Mouse (Mus musculus): ENCODE measurements around the gene Fgd6.
A peak's percentile ranks its signal among the peaks of the same experiment; 100 is the strongest.

Gene Fgd6

GRCm38 (mm10) chr10:94090032-94090431 lies 54.2 kb downstream of the Fgd6 start:
- DNase-seq (ENCODE audit: extremely low read depth, insufficient read length, low spot score), result no peak

- no peak for DNase-seq (ENCODE audit: extremely low read depth, insufficient read length, low spot score)
Measured at GRCm38 (mm10) chr10:94093534-94093933, 57.7 kb downstream of the Fgd6 start.

GRCm38 (mm10) chr10:94095743-94096465 lies 60.1 kb downstream of the Fgd6 start:
- DNase-seq (ENCODE audit: extremely low read depth, insufficient read length, low spot score), result no peak

DNA sequence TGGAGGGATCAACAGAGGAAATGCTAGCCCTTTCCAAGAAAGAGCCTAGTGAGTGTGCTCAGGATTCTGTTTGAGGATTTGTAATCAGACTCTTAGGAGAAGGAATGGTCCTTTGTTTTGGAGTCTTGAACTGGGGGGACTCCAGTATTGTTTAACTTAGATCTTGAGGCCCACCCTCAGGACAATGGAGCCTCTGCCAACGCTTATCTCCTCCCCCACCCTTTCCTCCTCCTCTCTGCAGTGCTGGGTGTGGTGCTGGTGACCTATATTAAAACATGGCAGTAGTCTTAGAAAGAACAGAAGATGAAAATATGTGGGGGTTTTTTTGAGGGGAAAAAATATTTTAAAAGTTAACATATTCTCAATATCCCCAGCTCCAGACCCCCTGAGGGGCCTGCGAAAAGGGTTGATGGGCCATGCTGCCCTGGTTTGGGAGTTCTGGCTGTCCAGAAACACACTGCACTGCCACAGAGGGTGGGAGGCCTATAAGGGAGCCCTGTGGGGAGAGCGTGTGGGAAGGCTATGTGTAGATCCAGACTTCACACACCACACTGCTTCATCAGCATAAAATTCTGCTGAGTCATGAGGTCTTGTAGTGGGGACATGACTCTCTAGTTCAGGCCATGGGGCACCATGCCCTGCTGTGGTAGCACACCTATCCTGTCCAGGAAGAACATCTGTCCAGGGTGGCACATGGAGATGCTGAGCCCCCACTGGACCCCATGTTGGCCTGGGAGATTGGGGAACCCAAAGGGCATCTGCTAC lies 61.5 kb downstream of the Fgd6 start:
- DNase-seq (ENCODE audit: extremely low read depth, insufficient read length, low spot score), result no peak

DNA sequence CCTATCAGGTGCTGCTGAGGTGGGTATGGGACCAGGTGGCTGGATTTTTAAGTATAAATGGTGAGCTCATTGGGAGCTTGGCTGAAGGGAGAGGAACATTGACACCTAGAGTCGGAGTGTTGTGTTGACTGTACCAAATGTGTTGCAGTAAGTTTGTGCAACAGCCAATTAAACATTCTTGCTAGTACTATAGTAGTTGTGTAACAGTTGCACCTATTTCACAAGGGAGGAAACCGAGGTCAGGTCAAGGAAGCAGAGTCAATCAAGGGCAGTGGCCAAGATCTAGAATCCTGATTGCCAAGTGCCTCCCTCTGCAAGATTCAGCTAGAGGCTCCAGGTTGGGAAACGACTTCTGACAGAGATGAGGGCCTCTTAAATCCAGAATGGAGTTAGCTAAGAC lies 62.3 kb downstream of the Fgd6 start:
- DNase-seq (ENCODE audit: extremely low read depth, insufficient read length, low spot score), result no peak

DNA sequence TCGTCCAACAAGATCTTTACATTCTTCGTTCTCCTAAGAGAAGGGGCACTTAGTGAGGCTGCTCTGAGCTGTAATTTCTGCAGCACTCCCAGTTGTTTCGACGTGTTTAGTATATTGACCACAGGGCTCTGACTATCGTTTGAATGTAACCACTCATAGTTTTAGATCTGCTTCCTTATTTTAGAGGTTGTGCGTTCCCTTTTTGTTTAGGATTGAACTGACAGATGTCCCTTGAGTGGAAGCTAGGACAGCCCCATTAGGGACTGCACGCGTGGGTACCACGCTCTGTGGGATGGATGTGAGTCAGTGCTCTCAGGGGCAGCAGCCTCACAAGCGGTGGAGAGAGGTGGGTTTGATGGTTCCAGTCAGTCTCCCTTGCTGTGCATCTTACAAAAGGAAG lies 69.7 kb downstream of the Fgd6 start:
- DNase-seq (ENCODE audit: extremely low read depth, insufficient read length, low spot score), result no peak

DNA sequence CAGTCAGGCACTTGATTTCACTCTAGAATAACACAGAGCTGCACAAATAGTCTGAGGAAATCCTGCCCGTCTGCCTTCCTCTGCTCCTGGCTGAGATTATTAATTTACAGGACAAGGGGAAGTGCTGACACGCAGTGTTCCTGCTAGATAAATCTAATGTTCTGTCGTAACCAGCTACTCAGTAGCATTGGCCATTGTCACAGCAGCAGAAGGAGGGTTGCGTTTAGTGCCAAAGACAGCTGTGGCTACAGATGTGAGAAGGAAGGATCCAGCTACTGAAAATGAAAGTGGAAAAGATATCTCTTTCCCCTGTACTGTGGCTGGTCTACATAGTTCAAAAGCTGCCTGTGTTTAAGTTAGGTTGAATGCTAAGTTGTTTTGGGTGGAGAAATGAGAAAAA lies 71.4 kb downstream of the Fgd6 start:
- DNase-seq (ENCODE audit: extremely low read depth, insufficient read length, low spot score), result no peak

GRCm38 (mm10) chr10:94107607-94108006 lies 71.8 kb downstream of the Fgd6 start:
- no peak for DNase-seq (ENCODE audit: extremely low read depth, insufficient read length, low spot score)

GRCm38 (mm10) chr10:94108791-94109190 lies 73.0 kb downstream of the Fgd6 start:
- DNase-seq (ENCODE audit: extremely low read depth, insufficient read length, low spot score), result no peak

DNA sequence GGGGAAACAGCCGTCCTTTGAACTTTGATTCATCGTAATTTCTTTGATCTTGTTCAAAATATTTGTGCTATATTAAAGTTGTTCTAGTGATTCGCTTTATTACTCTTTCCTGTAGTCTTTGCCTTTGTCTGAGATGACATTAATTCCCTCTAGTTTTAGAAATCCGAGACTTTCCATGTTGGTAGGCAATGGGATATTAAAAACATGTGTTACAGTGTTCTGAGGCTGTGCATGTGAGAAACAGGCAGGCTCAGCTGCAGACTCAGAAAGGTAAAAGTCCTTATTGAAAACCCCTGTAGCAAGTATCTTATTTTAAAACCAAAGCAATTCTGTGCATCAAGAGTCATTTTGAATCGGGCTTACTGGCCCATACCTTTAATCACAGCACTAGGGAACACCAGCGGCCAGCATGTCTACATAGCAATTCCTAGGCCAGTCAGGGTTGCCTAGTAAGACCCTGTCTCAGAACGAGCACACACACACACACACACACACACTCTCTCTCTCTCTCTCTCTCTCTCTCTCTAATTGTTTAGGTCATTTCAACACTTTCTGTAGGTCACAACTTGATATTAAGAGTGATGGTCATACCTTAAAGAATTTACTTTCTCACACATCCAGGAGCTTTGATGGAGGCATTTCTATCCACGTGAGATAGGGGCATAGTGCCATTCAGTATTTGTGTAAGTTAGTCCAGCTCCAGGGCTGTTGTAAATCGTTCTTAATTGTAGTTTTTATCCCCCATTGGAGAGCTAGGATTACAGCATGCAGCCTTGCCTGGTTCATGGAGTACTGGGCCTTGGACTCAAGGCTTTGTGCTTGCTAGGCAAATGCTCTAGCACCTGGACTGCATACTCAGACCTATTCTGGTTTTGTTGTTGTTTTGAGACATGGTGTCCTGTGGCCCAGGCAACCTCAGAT lies 75.3 kb downstream of the Fgd6 start:
- DNase-seq (ENCODE audit: extremely low read depth, insufficient read length, low spot score), result no peak

DNA sequence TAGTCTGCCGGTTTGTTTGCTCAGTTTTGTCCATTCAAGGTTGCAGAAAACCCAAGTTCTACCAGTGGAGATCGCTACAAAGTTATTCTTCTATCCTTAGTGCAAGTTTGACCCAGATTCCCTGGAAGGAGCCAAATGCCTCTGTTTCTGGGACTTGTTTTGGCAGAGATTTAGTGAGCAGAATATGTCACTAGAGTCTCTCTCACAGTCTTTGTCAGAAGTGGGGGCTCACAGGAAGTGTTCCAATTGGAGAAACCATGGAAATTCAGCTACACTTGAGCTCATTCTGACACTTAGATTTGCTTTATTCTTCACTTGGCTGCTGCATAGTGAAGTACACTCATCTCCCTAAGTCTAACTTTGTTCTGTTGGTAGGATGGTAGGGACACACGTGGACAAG lies 76.4 kb downstream of the Fgd6 start:
- no peak for DNase-seq (ENCODE audit: extremely low read depth, insufficient read length, low spot score)

DNA sequence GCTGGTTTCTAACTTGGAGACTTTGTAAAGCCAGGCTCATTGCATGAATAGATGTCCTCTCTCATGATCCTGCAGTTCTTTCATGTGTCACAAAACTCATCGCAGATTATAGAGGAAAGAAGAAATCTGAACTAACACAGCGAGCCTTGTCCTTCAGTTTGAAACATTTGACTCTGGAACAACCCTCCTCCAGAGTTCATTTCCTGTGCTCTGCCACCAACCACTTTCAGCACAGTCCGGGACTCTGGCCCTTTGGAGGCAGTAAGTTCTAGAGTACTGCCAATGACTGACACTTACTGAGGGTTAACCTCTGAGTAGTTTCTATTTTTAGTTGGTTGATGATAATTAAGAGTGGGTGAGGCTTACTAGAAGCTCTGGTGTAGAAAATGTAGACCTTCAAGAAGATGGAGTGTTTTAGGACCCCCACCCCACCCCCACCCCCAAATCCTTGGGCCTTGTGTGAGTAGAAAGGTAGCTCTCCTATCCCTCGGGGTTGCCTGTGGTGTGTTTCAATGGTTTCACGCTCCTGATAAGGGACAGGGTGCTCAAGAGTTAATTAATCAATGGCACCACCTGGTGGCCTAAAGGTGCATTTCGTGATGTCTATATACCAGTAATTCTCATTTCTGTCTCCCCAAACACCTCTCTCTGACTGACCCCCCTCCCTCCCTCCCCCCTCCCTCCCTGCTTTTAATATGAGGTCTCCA lies 80.2 kb downstream of the Fgd6 start:
- peak; percentile 40 for DNase-seq (ENCODE audit: extremely low read depth, insufficient read length, low spot score)

- peak; percentile 80 for DNase-seq (ENCODE audit: extremely low read depth, insufficient read length, low spot score)
Measured at GRCm38 (mm10) chr10:94116781-94117340, 81.1 kb downstream of the Fgd6 start.

- DNase-seq (ENCODE audit: extremely low read depth, insufficient read length, low spot score), result no peak
Measured at GRCm38 (mm10) chr10:94117916-94118315, 82.1 kb downstream of the Fgd6 start.

DNA sequence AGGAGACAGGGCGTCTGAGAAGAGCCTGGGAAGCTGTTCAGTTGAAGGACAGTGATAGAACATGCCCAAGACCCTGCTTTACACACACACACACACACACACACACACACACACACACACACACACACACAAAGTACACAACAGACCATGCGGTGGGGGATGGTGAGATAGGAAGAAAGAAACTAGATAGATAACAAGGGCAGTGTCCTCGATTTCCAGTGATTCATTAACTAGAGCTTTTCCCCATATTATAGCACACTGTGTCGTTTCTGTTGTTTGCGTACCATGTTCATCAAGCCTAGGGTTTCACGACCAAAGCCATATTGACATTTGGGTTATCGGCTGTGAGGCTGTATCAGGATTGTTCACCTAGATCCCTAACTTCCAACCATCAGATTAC lies 83.2 kb downstream of the Fgd6 start:
- no peak for DNase-seq (ENCODE audit: extremely low read depth, insufficient read length, low spot score)

- peak; percentile 9 for DNase-seq (ENCODE audit: extremely low read depth, insufficient read length, low spot score)
Measured at GRCm38 (mm10) chr10:94120676-94121075, 84.9 kb downstream of the Fgd6 start.

DNA sequence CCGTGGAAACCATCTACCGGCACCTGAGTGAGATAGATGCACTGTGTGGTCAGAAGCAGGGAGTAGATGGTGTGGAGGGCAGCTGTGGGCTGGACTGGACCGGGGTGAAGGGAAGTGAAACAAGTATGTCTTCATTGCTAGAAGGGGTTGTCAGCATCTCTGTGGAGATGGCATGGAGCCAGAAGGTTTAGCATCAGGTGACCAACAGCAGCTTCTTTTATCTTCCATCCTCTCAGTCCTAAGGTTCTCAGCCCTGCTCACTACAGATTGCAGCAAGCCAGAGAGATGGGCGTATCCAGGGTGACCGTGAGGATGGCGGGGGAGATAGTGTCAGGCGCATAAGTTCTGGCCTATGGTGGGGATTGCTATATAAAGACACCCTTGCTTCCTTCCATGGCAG lies 86.8 kb downstream of the Fgd6 start:
- DNase-seq (ENCODE audit: extremely low read depth, insufficient read length, low spot score), result no peak

- DNase-seq (ENCODE audit: extremely low read depth, insufficient read length, low spot score), result no peak
Measured at GRCm38 (mm10) chr10:94123581-94123980, 87.8 kb downstream of the Fgd6 start.

GRCm38 (mm10) chr10:94124376-94124775 lies 88.6 kb downstream of the Fgd6 start:
- no peak for DNase-seq (ENCODE audit: extremely low read depth, insufficient read length, low spot score)

- DNase-seq (ENCODE audit: extremely low read depth, insufficient read length, low spot score), result no peak
Measured at GRCm38 (mm10) chr10:94129680-94130119, 93.9 kb downstream of the Fgd6 start.

Data from 3134 (cell line).